Mouse (Mus musculus): ENCODE measurements at regions not wholly inside any gene's neighbourhood (a gene's known extent, or its start where the extent isn't known, plus 50 kb on each side); places are given as distances from the start of the nearest gene placed in this dataset.
A peak's percentile ranks its signal among the peaks of the same experiment; 100 is the strongest.

DNA sequence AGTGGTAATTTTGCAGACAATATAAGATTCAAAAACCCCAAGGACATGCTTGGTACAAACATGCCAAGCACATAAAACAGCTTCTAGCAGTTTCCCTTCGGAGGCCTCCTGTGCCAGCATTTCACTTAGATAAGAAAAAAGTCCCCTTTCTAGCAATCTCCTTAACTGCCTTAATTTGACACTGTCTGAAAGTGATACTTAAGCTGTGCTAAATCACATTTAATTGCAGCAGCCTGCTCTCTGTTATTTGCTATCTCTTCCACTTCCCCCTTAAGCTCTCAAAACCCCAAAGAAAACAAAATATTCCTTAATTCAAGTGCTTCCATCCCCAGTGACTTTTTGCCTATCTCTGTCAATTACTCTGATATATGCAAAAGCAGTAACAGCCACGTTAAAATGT lies 86.9 kb upstream of the Prokr2 start:
- in situ Hi-C loops (cut with MboI; ENCODE audit: low sequenced_read_pairs in 2 of 2, unreplicated experiment in 2 of 2), result no loop called here
- H3K9ac ChIP-seq (ENCODE audit: insufficient read depth, low read depth, low read length, poor library complexity, severe bottlenecking), result no peak overlapping the region
- H3K27ac ChIP-seq (ENCODE audit: insufficient read depth, low read depth, low read length, poor library complexity, severe bottlenecking), result no peak overlapping the region
- TF ChIP-seq ZNF384 (IDR thresholded peaks at IDR 0.05; ENCODE audit: low read depth, low read length) (no peak), MAFK (IDR thresholded peaks at IDR 0.05; ENCODE audit: insufficient read depth, low read depth, low read length) (no peak), HCFC1 (IDR thresholded peaks at IDR 0.05; ENCODE audit: borderline replicate concordance, insufficient read depth, low read length) (no peak), CHD2 (IDR thresholded peaks at IDR 0.05; ENCODE audit: low read depth, low read length) (no peak), ZC3H11A (IDR thresholded peaks at IDR 0.05; ENCODE audit: borderline replicate concordance, low read depth, low read length) (no peak)
- H3K4me3 ChIP-seq (ENCODE audit: insufficient read depth in 1 of 2, low read depth in 1 of 2, low read length in 2 of 2, poor library complexity in 1 of 2, severe bottlenecking in 1 of 2), result no peak overlapping the region
- no peak for DNase-seq (ENCODE audit: low read depth, low spot score)
- no peaks in the 10 kb centered on the region for H3K4me1 ChIP-seq (ENCODE audit: control insufficient read depth in 2 of 2, insufficient read depth in 2 of 2, low read length in 2 of 2, poor library complexity in 1 of 2)
- H3K9me3 ChIP-seq (ENCODE audit: control insufficient read depth, insufficient read depth, low read depth, low read length), result no peaks in the 10 kb centered on the region
- no peaks in the 10 kb centered on the region for H3K36me3 ChIP-seq (ENCODE audit: control insufficient read depth, insufficient read depth, low read length, poor library complexity, severe bottlenecking)

DNA sequence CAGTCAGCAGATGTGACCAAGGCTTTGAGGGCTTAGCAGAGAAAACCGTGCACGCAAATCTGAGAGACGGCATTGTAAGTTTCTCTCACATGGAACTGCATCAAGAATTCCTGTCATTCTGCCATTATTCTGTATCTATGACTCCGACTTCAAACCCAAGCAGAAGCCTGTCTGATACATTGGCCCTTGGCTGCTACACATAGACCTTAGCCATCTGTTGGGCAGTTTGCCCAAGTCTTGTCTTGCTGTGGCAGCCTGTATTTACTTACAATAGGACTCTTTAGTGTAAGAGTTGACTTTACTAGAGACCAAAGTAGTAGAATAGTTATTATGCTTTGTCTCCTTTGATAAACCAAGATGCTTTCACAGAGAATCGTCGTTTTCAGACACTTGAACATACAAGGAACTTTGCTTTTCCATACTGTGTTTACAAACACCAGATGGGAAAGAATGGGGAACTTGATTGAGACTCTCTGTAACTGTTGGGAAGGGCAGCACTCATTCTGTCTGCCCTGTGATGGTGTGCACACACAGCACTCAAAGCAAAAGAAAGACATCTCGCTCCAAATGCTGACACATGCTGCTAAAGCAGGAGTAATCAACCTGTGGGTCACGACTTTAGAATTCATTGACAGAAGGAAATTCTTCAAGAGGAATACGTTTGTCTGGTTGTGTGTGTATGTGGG lies 83.9 kb upstream of the Prokr2 start:
- TF ChIP-seq ZC3H11A (IDR thresholded peaks at IDR 0.05; ENCODE audit: borderline replicate concordance, low read depth, low read length) (no peak), ZNF384 (IDR thresholded peaks at IDR 0.05; ENCODE audit: low read depth, low read length) (no peak), MAFK (IDR thresholded peaks at IDR 0.05; ENCODE audit: insufficient read depth, low read depth, low read length) (no peak), CHD2 (IDR thresholded peaks at IDR 0.05; ENCODE audit: low read depth, low read length) (no peak), HCFC1 (IDR thresholded peaks at IDR 0.05; ENCODE audit: borderline replicate concordance, insufficient read depth, low read length) (no peak)
- no peak for DNase-seq (ENCODE audit: low read depth, low spot score)
- in situ Hi-C loops (cut with MboI; ENCODE audit: low sequenced_read_pairs in 2 of 2, unreplicated experiment in 2 of 2), result no loop called here

DNA sequence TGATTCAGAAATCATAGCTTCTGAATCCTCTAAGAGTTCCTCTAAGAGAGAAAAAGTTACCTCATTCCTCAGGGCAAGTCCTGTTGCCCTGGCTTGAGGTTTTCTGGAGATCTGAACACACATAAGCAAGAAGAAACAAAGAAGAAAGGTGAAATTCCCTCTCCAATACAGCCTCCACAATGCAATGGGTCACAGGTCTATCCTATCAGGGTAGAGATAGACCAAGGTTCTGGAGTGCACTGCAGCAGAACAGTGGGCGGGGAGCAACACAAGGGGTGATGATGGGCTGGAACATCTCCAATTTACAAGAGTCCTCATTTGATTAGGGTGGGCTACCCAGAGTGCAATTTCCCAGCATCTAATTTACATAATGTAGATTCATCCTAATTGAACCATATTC lies 69.8 kb upstream of the Prokr2 start:
- in situ Hi-C loops (cut with MboI; ENCODE audit: low sequenced_read_pairs in 2 of 2, unreplicated experiment in 2 of 2), result no loop called here
- Histone ChIP-seq H3K9ac (ENCODE audit: insufficient read depth, low read depth, low read length, poor library complexity, severe bottlenecking) (no peak overlapping the region), H3K4me3 (ENCODE audit: insufficient read depth in 1 of 2, low read depth in 1 of 2, low read length in 2 of 2, poor library complexity in 1 of 2, severe bottlenecking in 1 of 2) (no peak overlapping the region), H3K9me3 (ENCODE audit: control insufficient read depth, insufficient read depth, low read depth, low read length) (no peaks in the 10 kb centered on the region), H3K4me1 (ENCODE audit: control insufficient read depth in 2 of 2, insufficient read depth in 2 of 2, low read length in 2 of 2, poor library complexity in 1 of 2) (no peaks in the 10 kb centered on the region), H3K27ac (ENCODE audit: insufficient read depth, low read depth, low read length, poor library complexity, severe bottlenecking) (no peak overlapping the region), H3K36me3 (ENCODE audit: control insufficient read depth, insufficient read depth, low read length, poor library complexity, severe bottlenecking) (no peaks in the 10 kb centered on the region)
- no peak for DNase-seq (ENCODE audit: low read depth, low spot score)
- TF ChIP-seq ZC3H11A (IDR thresholded peaks at IDR 0.05; ENCODE audit: borderline replicate concordance, low read depth, low read length) (no peak), HCFC1 (IDR thresholded peaks at IDR 0.05; ENCODE audit: borderline replicate concordance, insufficient read depth, low read length) (0 out of 2 replicates have a peak, but pooled peaks have one; percentile 26), CHD2 (IDR thresholded peaks at IDR 0.05; ENCODE audit: low read depth, low read length) (no peak), ZNF384 (IDR thresholded peaks at IDR 0.05; ENCODE audit: low read depth, low read length) (no peak), MAFK (IDR thresholded peaks at IDR 0.05; ENCODE audit: insufficient read depth, low read depth, low read length) (no peak)

More for the DNA sequence above, 83.9 kb upstream of the Prokr2 start:
- Histone ChIP-seq H3K27ac (ENCODE audit: insufficient read depth, low read depth, low read length, poor library complexity, severe bottlenecking) (no peak overlapping the region), H3K36me3 (ENCODE audit: control insufficient read depth, insufficient read depth, low read length, poor library complexity, severe bottlenecking) (no peaks in the 10 kb centered on the region), H3K4me3 (ENCODE audit: insufficient read depth in 1 of 2, low read depth in 1 of 2, low read length in 2 of 2, poor library complexity in 1 of 2, severe bottlenecking in 1 of 2) (no peak overlapping the region), H3K4me1 (ENCODE audit: control insufficient read depth in 2 of 2, insufficient read depth in 2 of 2, low read length in 2 of 2, poor library complexity in 1 of 2) (no peaks in the 10 kb centered on the region), H3K9me3 (ENCODE audit: control insufficient read depth, insufficient read depth, low read depth, low read length) (no peaks in the 10 kb centered on the region), H3K9ac (ENCODE audit: insufficient read depth, low read depth, low read length, poor library complexity, severe bottlenecking) (no peak overlapping the region)

DNA sequence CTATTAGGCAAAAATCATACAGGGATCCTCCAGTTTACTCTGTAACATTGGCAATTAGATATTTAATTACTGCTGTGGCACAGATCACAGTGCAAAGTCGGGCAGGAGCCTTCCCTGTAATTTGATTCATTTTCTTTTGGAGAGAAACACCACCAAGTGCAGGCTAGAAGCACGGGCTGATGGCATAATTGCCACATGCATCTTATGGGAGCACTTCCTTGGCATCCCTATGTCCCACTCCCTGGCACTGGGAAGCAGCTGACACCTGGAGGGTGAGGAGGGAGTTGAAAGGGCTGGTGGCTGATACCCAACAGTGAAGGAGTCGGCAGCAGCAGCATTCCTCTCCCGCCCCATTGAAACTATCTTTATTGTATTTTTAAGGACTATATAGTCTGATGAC lies 64.1 kb upstream of the Prokr2 start:
- DNase-seq (ENCODE audit: low read depth, low spot score), result no peak
- in situ Hi-C loops (cut with MboI; ENCODE audit: low sequenced_read_pairs in 2 of 2, unreplicated experiment in 2 of 2), result no loop called here
- no peaks in the 10 kb centered on the region for H3K36me3 ChIP-seq (ENCODE audit: control insufficient read depth, insufficient read depth, low read length, poor library complexity, severe bottlenecking)
- no peaks in the 10 kb centered on the region for H3K4me1 ChIP-seq (ENCODE audit: control insufficient read depth in 2 of 2, insufficient read depth in 2 of 2, low read length in 2 of 2, poor library complexity in 1 of 2)
- H3K9ac ChIP-seq (ENCODE audit: insufficient read depth, low read depth, low read length, poor library complexity, severe bottlenecking), result no peak overlapping the region
- H3K4me3 ChIP-seq (ENCODE audit: insufficient read depth in 1 of 2, low read depth in 1 of 2, low read length in 2 of 2, poor library complexity in 1 of 2, severe bottlenecking in 1 of 2), result no peak overlapping the region
- H3K27ac ChIP-seq (ENCODE audit: insufficient read depth, low read depth, low read length, poor library complexity, severe bottlenecking), result no peak overlapping the region
- TF ChIP-seq CHD2 (IDR thresholded peaks at IDR 0.05; ENCODE audit: low read depth, low read length) (no peak), ZNF384 (IDR thresholded peaks at IDR 0.05; ENCODE audit: low read depth, low read length) (no peak), MAFK (IDR thresholded peaks at IDR 0.05; ENCODE audit: insufficient read depth, low read depth, low read length) (no peak), ZC3H11A (IDR thresholded peaks at IDR 0.05; ENCODE audit: borderline replicate concordance, low read depth, low read length) (no peak), HCFC1 (IDR thresholded peaks at IDR 0.05; ENCODE audit: borderline replicate concordance, insufficient read depth, low read length) (no peak)
- no peaks in the 10 kb centered on the region for H3K9me3 ChIP-seq (ENCODE audit: control insufficient read depth, insufficient read depth, low read depth, low read length)
